Mouse (Mus musculus) left cerebral cortex, adult 11 months (tissue): ENCODE data around the gene Myl4.
A peak's percentile ranks its signal among the peaks of the same experiment; 100 is the strongest.

Experiments
- DNase-seq: peaks from one replicate; pipeline ENCODE4 v3.0.0; 2022; ENCODE audit warnings: low spot score

The Myl4 gene

GRCm38 (mm10) chr11:104572091-104572490 lies 21.6 kb downstream of the Myl4 start:
- DNase-seq, result no peak

- DNase-seq, result no peak
Observed at GRCm38 (mm10) chr11:104572566-104572965, 22.1 kb downstream of the Myl4 start.

GRCm38 (mm10) chr11:104576772-104577612 lies 26.5 kb downstream of the Myl4 start:
- DNase-seq, result no peak

- DNase-seq, result no peak
Observed at GRCm38 (mm10) chr11:104578074-104578473, 27.6 kb downstream of the Myl4 start.

GRCm38 (mm10) chr11:104579084-104579483 lies 28.6 kb downstream of the Myl4 start:
- no peak for DNase-seq

- no peak for DNase-seq
Observed at GRCm38 (mm10) chr11:104579575-104579974, 29.1 kb downstream of the Myl4 start.

GRCm38 (mm10) chr11:104580091-104580490 lies 29.6 kb downstream of the Myl4 start:
- no peak for DNase-seq

- DNase-seq, result no peak
Observed at GRCm38 (mm10) chr11:104580606-104581005, 30.1 kb downstream of the Myl4 start.

GRCm38 (mm10) chr11:104581446-104582307 lies 31.2 kb downstream of the Myl4 start:
- DNase-seq, result no peak

GRCm38 (mm10) chr11:104582308-104582606 lies 31.8 kb downstream of the Myl4 start:
- no peak for DNase-seq

GRCm38 (mm10) chr11:104582630-104583364 lies 32.3 kb downstream of the Myl4 start:
- no peak for DNase-seq

- DNase-seq, result no peak
Observed at GRCm38 (mm10) chr11:104585495-104585894, 35.0 kb downstream of the Myl4 start.

GRCm38 (mm10) chr11:104587904-104588303 lies 37.4 kb downstream of the Myl4 start:
- no peak for DNase-seq

GRCm38 (mm10) chr11:104588513-104588912 lies 38.0 kb downstream of the Myl4 start:
- DNase-seq, result no peak

GRCm38 (mm10) chr11:104589570-104589969 lies 39.1 kb downstream of the Myl4 start:
- DNase-seq, result no peak

GRCm38 (mm10) chr11:104590148-104590547 lies 39.7 kb downstream of the Myl4 start:
- DNase-seq, result peak; percentile 81

GRCm38 (mm10) chr11:104592066-104592835 lies 41.8 kb downstream of the Myl4 start:
- no peak for DNase-seq

GRCm38 (mm10) chr11:104596365-104596764 lies 45.9 kb downstream of the Myl4 start:
- no peak for DNase-seq

GRCm38 (mm10) chr11:104599265-104599945 lies 48.9 kb downstream of the Myl4 start:
- DNase-seq, result no peak

- no peak for DNase-seq
Observed at GRCm38 (mm10) chr11:104600675-104601074, 50.2 kb downstream of the Myl4 start.

GRCm38 (mm10) chr11:104604192-104604591 lies 53.7 kb downstream of the Myl4 start:
- DNase-seq, result no peak
